In the genomic region with DNA sequence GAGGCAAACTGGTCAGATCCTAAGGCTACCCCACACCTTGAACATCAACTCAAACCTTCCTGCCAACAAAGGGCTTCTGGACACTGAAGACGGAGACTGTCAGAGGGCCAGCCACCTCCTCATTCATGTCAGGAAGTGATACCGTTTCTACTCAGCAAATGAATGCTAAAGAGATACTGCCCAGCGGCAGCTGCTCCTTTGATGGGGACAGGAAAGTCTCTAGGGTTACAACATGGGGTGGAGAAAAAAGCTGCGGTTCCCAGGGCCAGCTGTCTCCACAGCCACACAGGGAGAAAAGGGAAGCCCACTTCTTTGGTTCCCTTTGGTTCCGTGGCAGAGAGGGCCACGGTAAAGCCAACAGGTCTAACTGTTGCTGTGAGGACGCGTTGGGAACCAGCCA, we compare ENCODE assay signal across 13 mouse cellular contexts. TPM values are rescaled to one million over a fixed set of nuclear protein-coding genes. Genes with fewer than 3 reads are reported as not detected.
DNase-seq lines count a peak whose midpoint lies in the region; ATAC-seq and TF ChIP-seq lines count a peak whose summit lies in the region.
"Had no signal": no experiment of that assay in that cellular context is flagged by ENCODE, and none has a peak within 500 bp of the region (broad histone marks: within the 10 kb centered on the region; RNA-seq: fewer than 3 reads in every experiment).

No protein-coding gene starts in this region.

- H3K4me2 ChIP-seq in kidney, embryonic 16.5 days (replicated peaks; ENCODE audit: low read depth, low read length) = no peak overlapping the region
- H3K4me2 ChIP-seq in embryonic facial prominence, embryonic 14.5 days (ENCODE audit: low read depth, low read length) = no peak overlapping the region
- no peak overlapping the region for H3K4me2 ChIP-seq in liver, postnatal 0 days (ENCODE audit: low read depth, low read length)
- H3K4me2 ChIP-seq: forebrain, embryonic 13.5 days; neural tube, embryonic 15.5 days had no signal

- H3K4me3 ChIP-seq in kidney, embryonic 16.5 days (ENCODE audit: low read length) = no peak overlapping the region
- no peak overlapping the region for H3K4me3 ChIP-seq in bone marrow, adult 2 months (replicated peaks; ENCODE audit: control insufficient read depth, low read depth, low read length)
- H3K4me3 ChIP-seq in embryonic facial prominence, embryonic 14.5 days (ENCODE audit: low read depth, low read length) = no peak overlapping the region
- no peak overlapping the region for H3K4me3 ChIP-seq in liver, postnatal 0 days (ENCODE audit: low read depth, low read length)
- H3K4me3 ChIP-seq: forebrain, embryonic 13.5 days; neural tube, embryonic 15.5 days had no signal

- peaks cover 43% of the 10 kb centered on the region for H3K4me1 ChIP-seq in kidney, embryonic 16.5 days (ENCODE audit: insufficient read depth, low read length)
- H3K4me1 ChIP-seq in bone marrow, adult 2 months (ENCODE audit: control insufficient read depth, insufficient read depth, low read length) = no peaks in the 10 kb centered on the region; the same call in 1 of the 2 replicates
- H3K4me1 ChIP-seq in embryonic facial prominence, embryonic 14.5 days (ENCODE audit: control insufficient read depth, insufficient read depth, low read length) = peaks cover 8% of the 10 kb centered on the region; the same call in 1 of the 2 replicates
- H3K4me1 ChIP-seq in liver, postnatal 0 days (ENCODE audit: insufficient read depth) = peaks cover 14% of the 10 kb centered on the region

- no peak for TF ChIP-seq CTCF in bone marrow, adult 2 months (IDR thresholded peaks at IDR 0.05; ENCODE audit: control insufficient read depth, insufficient read depth, low read length)
- TF ChIP-seq CTCF in liver, postnatal 0 days (IDR thresholded peaks at IDR 0.05; ENCODE audit: low read depth) = no peak

- WGBS in kidney, embryonic 16.5 days = 61% methylated on average over 8 of the region's 8 CpGs
- WGBS in bone marrow, adult 2 months = 49% methylated on average over 8 of the region's 8 CpGs
- 66% methylated on average over 8 of the region's 8 CpGs for WGBS in embryonic facial prominence, embryonic 14.5 days
- 59% methylated on average over 8 of the region's 8 CpGs for WGBS in liver, postnatal 0 days (ENCODE audit: insufficient replicate concordance)

- H3K27me3 ChIP-seq in kidney, embryonic 16.5 days (ENCODE audit: insufficient read depth, low read length) = no peaks in the 10 kb centered on the region
- H3K27me3 ChIP-seq in embryonic facial prominence, embryonic 14.5 days (replicated peaks; ENCODE audit: control insufficient read depth, insufficient read depth, low read length) = no peaks in the 10 kb centered on the region
- no peaks in the 10 kb centered on the region for H3K27me3 ChIP-seq in liver, postnatal 0 days (ENCODE audit: insufficient read depth, low read length)
- H3K27me3 ChIP-seq: forebrain, embryonic 13.5 days; neural tube, embryonic 15.5 days had no signal

- no peak overlapping the region for H3K9ac ChIP-seq in kidney, embryonic 16.5 days (replicated peaks; ENCODE audit: low read length)
- H3K9ac ChIP-seq in embryonic facial prominence, embryonic 14.5 days (ENCODE audit: low read depth, low read length) = no peak overlapping the region
- H3K9ac ChIP-seq in liver, postnatal 0 days (replicated peaks) = no peak overlapping the region
- H3K9ac ChIP-seq: forebrain, embryonic 13.5 days; neural tube, embryonic 15.5 days had no signal

- no peak for DNase-seq in kidney, adult 8-10 months
- DNase-seq in embryonic facial prominence, embryonic 14.5 days (ENCODE audit: low spot score) = no peak
- DNase-seq in liver, postnatal 0 days = no peak
- no peak for DNase-seq in T-cell, adult 2 months (ENCODE audit: low spot score)
- no peak for DNase-seq in frontal cortex, postnatal 14 days (ENCODE audit: low spot score in 2 of 2)
- DNase-seq: cerebellum, postnatal 14 days; right cerebral cortex, postnatal 14 days had no signal

- H3K36me3 ChIP-seq in kidney, embryonic 16.5 days (ENCODE audit: insufficient read depth, low read length) = peaks cover 15% of the 10 kb centered on the region
- H3K36me3 ChIP-seq in embryonic facial prominence, embryonic 14.5 days (ENCODE audit: control insufficient read depth, insufficient read depth, low read length) = peaks cover 46% of the 10 kb centered on the region
- peaks cover 54% of the 10 kb centered on the region for H3K36me3 ChIP-seq in liver, postnatal 0 days (replicated peaks; ENCODE audit: insufficient read depth, low read length)

- no peak for TF ChIP-seq EP300 in liver, postnatal 0 days (IDR thresholded peaks at IDR 0.05; ENCODE audit: low read depth)

- no peak for TF ChIP-seq POLR2A in bone marrow, adult 2 months (IDR thresholded peaks at IDR 0.05; ENCODE audit: borderline replicate concordance, control insufficient read depth, low read depth, low read length)

- no peak for ATAC-seq in kidney, embryonic 16.5 days (ENCODE audit: low FRiP score, low TSS enrichment)
- ATAC-seq in embryonic facial prominence, embryonic 14.5 days (ENCODE audit: low read depth) = no peak
- no peak for ATAC-seq in liver, postnatal 0 days
- ATAC-seq: forebrain, embryonic 13.5 days had no signal

- no peaks in the 10 kb centered on the region for H3K9me3 ChIP-seq in kidney, embryonic 16.5 days (ENCODE audit: low read length)
- no peaks in the 10 kb centered on the region for H3K9me3 ChIP-seq in embryonic facial prominence, embryonic 14.5 days (ENCODE audit: control insufficient read depth, low read length)
- no peaks in the 10 kb centered on the region for H3K9me3 ChIP-seq in liver, postnatal 0 days (ENCODE audit: low read length)
- H3K9me3 ChIP-seq: forebrain, embryonic 13.5 days; neural tube, embryonic 15.5 days had no signal

- H3K27ac ChIP-seq in kidney, embryonic 16.5 days (ENCODE audit: low read length) = peak overlapping the region; percentile 11
- peak overlapping the region; percentile 20 for H3K27ac ChIP-seq in bone marrow, adult 2 months (ENCODE audit: control insufficient read depth, insufficient read depth, low read depth, low read length, poor library complexity)
- peak overlapping the region; percentile 22; the same call in 1 of the 2 replicates for H3K27ac ChIP-seq in embryonic facial prominence, embryonic 14.5 days (replicated peaks; ENCODE audit: low read depth, low read length)
- 0 out of 2 replicates have a peak overlapping the region, but pooled peaks have one; percentile 29 for H3K27ac ChIP-seq in liver, postnatal 0 days (ENCODE audit: low read depth)
- H3K27ac ChIP-seq: forebrain, embryonic 13.5 days; neural tube, embryonic 15.5 days had no signal

RNA-seq across cellular contexts. Expression of gene Cdc42ep2, which starts 19.5 kb away (rescaled TPM):
- polyA plus RNA-seq in kidney, embryonic 16.5 days (2015; fragmentation: Nextera tagmentation; extraction: Ambion mirVana) = 16.5 and 17.3 TPM in 2 replicates
- polyA plus RNA-seq in bone marrow, adult 2 months (2011; ENCODE audit: insufficient read depth, insufficient read length, low replicate concordance, missing spikeins) = 2.3 and 5.3 TPM in 2 replicates
- 14.0 and 16.2 TPM in 2 replicates for polyA plus RNA-seq in embryonic facial prominence, embryonic 14.5 days (2014; fragmentation: Nextera tagmentation; extraction: Ambion mirVana)
- polyA plus RNA-seq in liver, postnatal 0 days (2015; fragmentation: Nextera tagmentation; extraction: Ambion mirVana) = 3.0 TPM in 2 replicates

RNA-seq across cellular contexts. Expression of gene Pola2, which starts 19.9 kb away (rescaled TPM):
- 77.7 and 82.1 TPM in 2 replicates for polyA plus RNA-seq in kidney, embryonic 16.5 days (2015; fragmentation: Nextera tagmentation; extraction: Ambion mirVana)
- 41.9 and 79.8 TPM in 2 replicates for polyA plus RNA-seq in bone marrow, adult 2 months (2011; ENCODE audit: insufficient read depth, insufficient read length, low replicate concordance, missing spikeins)
- 59.1 and 65.2 TPM in 2 replicates for polyA plus RNA-seq in embryonic facial prominence, embryonic 14.5 days (2014; fragmentation: Nextera tagmentation; extraction: Ambion mirVana)
- polyA plus RNA-seq in liver, postnatal 0 days (2015; fragmentation: Nextera tagmentation; extraction: Ambion mirVana) = 19.2 and 21.5 TPM in 2 replicates

RNA-seq across cellular contexts. Expression of gene Dpf2, which starts 31.3 kb away (rescaled TPM):
- polyA plus RNA-seq in kidney, embryonic 16.5 days (2015; fragmentation: Nextera tagmentation; extraction: Ambion mirVana) = 185 and 188 TPM in 2 replicates
- polyA plus RNA-seq in bone marrow, adult 2 months (2011; ENCODE audit: insufficient read depth, insufficient read length, low replicate concordance, missing spikeins) = 31.1 and 60.8 TPM in 2 replicates
- 124 and 143 TPM in 2 replicates for polyA plus RNA-seq in embryonic facial prominence, embryonic 14.5 days (2014; fragmentation: Nextera tagmentation; extraction: Ambion mirVana)
- 28.1 and 32.6 TPM in 2 replicates for polyA plus RNA-seq in liver, postnatal 0 days (2015; fragmentation: Nextera tagmentation; extraction: Ambion mirVana)

RNA-seq across cellular contexts. Expression of gene Slc22a20, which starts 41.8 kb away (rescaled TPM):
- not detected in 2 replicates for polyA plus RNA-seq in kidney, embryonic 16.5 days (2015; fragmentation: Nextera tagmentation; extraction: Ambion mirVana)
- polyA plus RNA-seq in bone marrow, adult 2 months (2011; ENCODE audit: insufficient read depth, insufficient read length, low replicate concordance, missing spikeins) = 0.80 TPM in 1 of 2 replicates, not detected in the other
- polyA plus RNA-seq in embryonic facial prominence, embryonic 14.5 days (2014; fragmentation: Nextera tagmentation; extraction: Ambion mirVana) = not detected in 2 replicates
- polyA plus RNA-seq in liver, postnatal 0 days (2015; fragmentation: Nextera tagmentation; extraction: Ambion mirVana) = 0.09 TPM in 1 of 2 replicates, not detected in the other
- polyA plus RNA-seq: forebrain, embryonic 13.5 days; gonadal fat pad, adult 2 months; kidney, adult 2 months; neural tube, embryonic 15.5 days had no signal

RNA-seq across cellular contexts. Expression of gene Tigd3, which starts 50.2 kb away (rescaled TPM):
- polyA plus RNA-seq in kidney, embryonic 16.5 days (2015; fragmentation: Nextera tagmentation; extraction: Ambion mirVana) = 3.7 and 4.4 TPM in 2 replicates
- 4.4 and 6.4 TPM in 2 replicates for polyA plus RNA-seq in bone marrow, adult 2 months (2011; ENCODE audit: insufficient read depth, insufficient read length, low replicate concordance, missing spikeins)
- polyA plus RNA-seq in embryonic facial prominence, embryonic 14.5 days (2014; fragmentation: Nextera tagmentation; extraction: Ambion mirVana) = 1.4 and 2.0 TPM in 2 replicates
- 1.5 and 1.7 TPM in 2 replicates for polyA plus RNA-seq in liver, postnatal 0 days (2015; fragmentation: Nextera tagmentation; extraction: Ambion mirVana)
